Mouse (Mus musculus): ENCODE data around the gene Gm16867.
"Not testable (repeated sequence)": the region's sequence is repeated elsewhere in the genome, so short reads cannot be mapped to it uniquely, and the experiment has no call there.

The Gm16867 gene

GRCm38 (mm10) chr14:69503174-69503573, at the start of gene Gm16867:
Gene Gm16867, minus strand, starts transcription at chr14:69503362.
- DNase-seq, result not testable (repeated sequence)

DNA sequence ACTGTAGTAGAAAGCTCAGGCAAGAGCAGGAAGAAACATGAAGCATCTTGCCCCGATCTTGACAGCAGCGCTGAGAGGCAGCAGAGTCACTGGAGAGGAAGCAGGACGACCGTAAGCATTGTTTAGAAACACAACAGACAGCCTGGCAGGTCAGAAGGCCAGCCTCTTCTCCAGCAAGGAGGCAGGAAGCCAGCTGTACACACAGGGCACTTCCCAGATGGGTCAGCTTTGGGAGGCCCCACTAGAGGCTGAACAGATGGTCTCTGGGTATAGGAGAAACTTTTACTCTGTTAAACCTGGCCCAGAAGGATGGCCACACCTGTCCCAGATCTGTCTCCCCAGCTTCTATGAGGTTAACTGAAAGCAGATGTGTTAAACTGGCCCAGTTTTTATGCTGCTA, 44.1 kb upstream of the Gm16867 start:
- DNase-seq, result not testable (repeated sequence)

- not testable (repeated sequence) for DNase-seq
Observed at GRCm38 (mm10) chr14:69545052-69545451, 41.9 kb upstream of the Gm16867 start.

GRCm38 (mm10) chr14:69544033-69544432, 40.9 kb upstream of the Gm16867 start:
- not testable (repeated sequence) for DNase-seq

GRCm38 (mm10) chr14:69542695-69543094, 39.5 kb upstream of the Gm16867 start:
- DNase-seq, result not testable (repeated sequence)

GRCm38 (mm10) chr14:69540113-69540512, 37.0 kb upstream of the Gm16867 start:
- DNase-seq, result not testable (repeated sequence)

GRCm38 (mm10) chr14:69536539-69536938, 33.4 kb upstream of the Gm16867 start:
- DNase-seq, result not testable (repeated sequence)

DNA sequence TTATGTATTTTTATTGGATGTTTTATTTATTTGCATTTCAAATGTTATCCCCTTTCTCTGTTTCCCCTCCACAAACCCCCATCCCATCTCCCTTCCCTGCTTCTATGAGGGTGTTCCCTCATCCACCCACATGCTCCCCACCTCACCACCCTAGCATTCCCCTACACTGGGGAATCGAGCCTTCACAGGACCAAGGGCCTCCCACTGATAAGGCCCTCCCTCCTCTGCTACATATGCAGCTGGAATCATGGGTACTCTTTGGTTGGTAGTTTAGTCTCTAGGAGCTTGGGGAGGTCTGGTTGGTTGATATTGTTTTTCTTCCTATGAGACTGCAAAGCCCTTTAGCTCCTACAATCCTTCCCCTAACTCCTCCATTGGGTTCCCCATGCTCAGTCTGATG, 23.0 kb upstream of the Gm16867 start:
- DNase-seq, result not testable (repeated sequence)

GRCm38 (mm10) chr14:69523001-69523400, 19.8 kb upstream of the Gm16867 start:
- not testable (repeated sequence) for DNase-seq

DNA sequence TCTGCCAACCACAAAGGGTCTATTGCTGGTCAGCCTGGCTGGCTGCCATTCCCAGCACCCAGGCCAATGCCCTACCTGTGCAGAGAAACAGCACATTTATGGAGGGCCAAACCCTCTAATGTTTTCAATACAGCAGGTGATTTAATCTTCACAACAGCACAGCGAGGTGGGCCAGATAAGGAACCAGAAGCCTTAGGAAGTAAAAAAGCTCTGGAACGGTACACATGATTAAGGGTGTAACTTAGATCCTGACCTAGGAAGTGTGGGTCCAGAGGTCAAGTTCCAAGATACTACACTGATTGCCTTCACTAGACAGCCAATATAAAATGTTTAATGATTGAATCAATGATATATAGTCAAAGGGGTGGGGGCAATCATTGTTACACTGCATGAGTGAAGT, 17.6 kb upstream of the Gm16867 start:
- DNase-seq, result not testable (repeated sequence)

DNA sequence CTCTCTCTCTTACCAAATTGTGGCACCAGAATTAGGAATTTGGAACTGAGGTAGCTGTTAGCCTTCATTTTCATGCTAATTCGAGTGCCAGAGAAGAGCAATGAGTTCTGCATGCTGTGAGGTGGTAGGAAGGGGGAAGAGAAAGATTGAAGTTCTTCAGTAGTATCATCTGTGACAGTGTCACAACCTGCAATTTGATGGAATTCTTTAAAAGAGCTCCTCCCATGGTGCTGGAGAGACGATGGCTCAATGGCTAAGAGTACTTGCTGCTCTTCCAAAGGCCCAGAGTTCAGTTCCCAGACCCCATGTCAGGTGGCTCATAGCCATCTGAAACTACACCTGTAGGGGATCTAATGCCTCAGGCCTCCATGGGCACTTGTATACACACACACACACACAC, 9.3 kb upstream of the Gm16867 start, which contains the start of gene Gm27179:
Gm27179 (minus strand) TSS at position 101 of the 400 bp plus-strand sequence.
- DNase-seq, result not testable (repeated sequence)

- DNase-seq, result not testable (repeated sequence)
Observed at GRCm38 (mm10) chr14:69507000-69507399, 3.8 kb upstream of the Gm16867 start.

DNA sequence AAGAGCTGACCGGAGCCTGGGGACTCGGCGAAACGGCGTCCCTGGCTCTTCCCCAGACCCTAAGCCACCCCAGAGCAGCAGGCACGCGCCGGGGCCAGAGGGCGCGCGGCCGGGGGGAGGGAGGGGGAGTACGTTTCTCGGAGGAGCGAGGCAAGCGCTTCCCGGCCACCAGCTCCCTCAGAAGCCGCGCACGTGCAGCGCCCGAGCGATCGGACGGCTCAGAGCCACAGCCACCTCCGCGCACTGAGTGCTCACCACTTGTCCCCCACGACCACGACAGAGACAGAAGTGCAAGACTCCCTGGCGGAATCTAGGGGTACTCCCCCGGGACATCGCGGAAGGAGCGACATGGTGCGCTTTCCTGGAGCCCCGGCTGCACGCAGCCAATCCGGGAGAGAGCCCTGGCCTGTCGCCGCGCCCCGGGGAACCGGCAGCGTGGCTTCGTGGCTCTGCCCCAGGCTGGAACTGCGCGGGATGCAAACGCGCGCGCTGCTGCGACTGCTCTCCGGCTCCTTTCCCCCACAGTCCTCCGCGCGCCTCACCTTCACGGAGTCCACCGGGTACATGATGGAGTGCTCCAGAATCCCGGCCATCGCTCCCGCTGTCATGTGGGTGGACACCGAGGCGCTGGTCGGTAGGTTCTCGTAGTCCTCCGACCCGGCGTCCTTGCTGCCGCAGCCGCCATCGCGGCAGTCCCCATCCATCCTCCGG, 567 bp downstream of the Gm16867 start:
- not testable (repeated sequence) for DNase-seq

GRCm38 (mm10) chr14:69496259-69496658, 6.9 kb downstream of the Gm16867 start:
- DNase-seq, result not testable (repeated sequence)

DNA sequence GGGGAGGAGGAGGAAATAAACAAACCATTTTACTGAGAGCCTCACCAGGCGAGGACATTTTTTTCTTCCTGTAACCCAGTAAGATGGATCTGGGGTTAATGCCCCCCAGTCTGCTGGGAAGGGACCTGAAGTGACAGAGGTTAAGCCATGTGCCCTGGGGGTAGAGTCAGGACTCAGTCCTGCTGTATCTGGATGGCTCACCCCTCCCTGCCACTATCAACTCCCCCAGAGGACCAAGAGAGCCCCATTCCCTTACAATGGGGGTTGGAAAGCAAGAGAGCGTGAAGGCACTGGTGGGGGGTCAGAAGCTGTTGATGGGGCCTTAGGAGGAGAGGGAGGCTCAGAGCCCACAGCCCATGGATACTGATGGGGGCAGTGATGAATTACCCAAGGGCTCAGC, 8.2 kb downstream of the Gm16867 start:
- not testable (repeated sequence) for DNase-seq

DNA sequence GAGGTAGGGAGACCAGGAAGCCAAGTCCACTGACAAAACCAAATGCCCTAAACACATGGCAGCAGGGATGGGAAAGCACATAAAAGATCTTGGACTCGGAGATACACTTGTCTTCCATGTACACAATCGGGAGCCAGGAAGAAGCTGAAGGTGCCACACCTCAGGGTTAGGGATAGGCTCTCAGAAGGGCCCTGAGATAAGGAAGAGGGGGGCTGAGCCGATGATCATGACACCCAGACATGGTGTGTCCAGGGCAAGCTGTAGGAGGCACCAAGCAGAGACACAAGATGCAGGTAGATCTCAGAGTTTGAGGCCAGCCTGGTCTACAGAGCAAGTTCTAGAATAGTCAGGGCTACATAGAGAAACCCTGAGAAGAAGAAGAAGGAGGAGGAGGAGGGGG, 8.6 kb downstream of the Gm16867 start:
- DNase-seq, result not testable (repeated sequence)

GRCm38 (mm10) chr14:69488001-69488400, 15.2 kb downstream of the Gm16867 start:
- not testable (repeated sequence) for DNase-seq

DNA sequence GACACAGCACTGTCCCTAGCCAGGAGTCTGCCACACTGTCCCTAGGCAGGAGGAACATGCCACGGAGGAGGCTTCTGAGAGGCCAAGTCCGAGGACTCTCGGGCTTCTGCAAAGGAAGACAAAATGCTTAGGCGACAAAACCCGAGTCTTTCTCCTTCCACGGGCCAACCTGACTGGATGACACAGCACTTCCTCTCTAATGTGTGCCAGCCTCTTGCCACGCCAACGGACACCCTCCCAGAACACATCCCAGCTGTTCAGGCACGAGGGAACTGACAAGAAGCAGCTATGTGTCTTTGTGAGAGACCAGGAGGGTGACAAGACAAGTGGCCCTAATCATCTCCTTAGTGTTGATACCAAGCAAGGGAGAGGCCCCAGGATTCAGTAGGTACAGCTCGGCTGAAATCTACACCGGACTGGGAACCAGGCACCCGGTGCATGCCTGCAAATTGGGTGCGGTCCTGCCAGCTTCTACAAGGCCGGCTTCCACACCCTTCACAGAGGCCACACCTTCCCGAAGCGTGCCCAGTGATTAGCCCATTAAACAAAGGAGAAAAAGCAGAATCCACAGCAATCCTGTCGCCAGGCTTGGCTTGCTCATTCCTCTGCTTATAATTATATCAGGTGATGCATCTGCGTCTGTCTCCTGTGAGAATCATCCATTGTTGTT, 17.6 kb downstream of the Gm16867 start:
- DNase-seq, result not testable (repeated sequence)

GRCm38 (mm10) chr14:69473941-69474646, 29.1 kb downstream of the Gm16867 start:
- DNase-seq, result not testable (repeated sequence)

- DNase-seq, result not testable (repeated sequence)
Observed at GRCm38 (mm10) chr14:69473322-69473721, 29.8 kb downstream of the Gm16867 start.

DNA sequence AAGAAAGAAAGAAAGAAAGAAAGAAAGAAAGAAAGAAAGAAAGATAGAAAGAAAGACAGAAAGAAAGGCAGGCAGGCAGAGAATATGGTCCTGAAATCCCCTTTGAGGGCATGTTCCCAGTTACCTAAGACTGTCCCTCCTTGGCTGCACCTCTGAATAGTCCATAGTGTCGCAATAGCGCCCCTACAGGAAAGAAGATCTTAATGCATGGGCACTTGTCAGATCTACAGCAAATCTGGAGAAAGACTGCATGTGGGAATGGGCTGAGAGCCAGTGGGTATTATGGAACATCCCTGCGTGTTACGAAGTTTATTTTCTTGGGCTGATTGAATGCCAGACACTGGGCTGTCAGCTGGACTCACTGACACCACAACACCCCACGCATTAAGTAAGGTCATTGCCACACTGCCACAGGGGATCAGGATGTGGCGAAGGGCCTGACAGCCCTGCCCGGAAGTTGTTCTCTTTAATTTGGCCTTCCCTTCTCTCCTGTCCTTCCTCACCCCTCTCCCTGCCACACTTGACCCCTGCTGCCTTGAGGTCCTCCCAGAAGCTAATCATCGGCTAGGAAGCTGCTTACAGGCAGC, 32.9 kb downstream of the Gm16867 start:
- DNase-seq, result not testable (repeated sequence)

DNA sequence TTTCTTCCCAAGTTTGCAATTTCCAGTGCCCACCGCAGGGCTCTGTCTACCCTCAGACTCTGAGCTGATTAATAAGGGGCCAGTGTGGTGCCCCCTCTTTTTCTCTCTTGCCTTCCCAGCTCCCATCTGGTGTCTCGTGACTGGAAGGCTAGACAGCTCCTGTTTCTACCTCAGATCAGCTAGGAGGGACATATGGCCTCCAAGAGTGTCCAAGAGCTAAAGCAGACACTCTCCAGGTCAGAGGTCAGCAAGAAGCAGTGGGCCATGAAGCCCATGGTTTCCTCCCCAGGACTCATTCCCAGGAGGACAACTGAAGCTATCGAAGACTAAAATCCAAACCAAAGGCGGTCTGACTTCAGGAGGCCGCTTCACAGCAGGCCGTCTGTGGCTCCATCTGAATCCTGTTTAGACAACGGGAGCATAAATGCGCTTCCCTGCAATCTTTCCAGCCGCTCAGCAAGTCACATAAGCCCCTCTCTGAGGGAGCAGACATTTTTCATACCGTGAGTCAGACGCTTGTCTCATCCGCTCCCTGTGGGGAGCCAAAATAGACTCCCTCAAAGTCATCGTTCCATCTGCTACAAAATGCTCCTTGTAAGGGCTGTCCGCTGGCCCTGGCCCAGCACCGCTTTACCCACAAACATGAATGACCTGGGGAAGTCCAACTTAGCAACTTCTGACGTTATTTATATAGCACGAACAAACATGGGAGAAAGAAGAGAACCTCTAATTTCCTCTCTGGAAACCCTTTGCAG, 35.4 kb downstream of the Gm16867 start:
- DNase-seq, result not testable (repeated sequence)

Data from kidney, postnatal 10 days (tissue).